Mouse (Mus musculus) midbrain, embryonic 14.5 days (tissue): ENCODE measurements around the gene Ddx39. TPM values are rescaled to one million over a fixed set of nuclear protein-coding genes. Genes with fewer than 3 reads are reported as not detected.
A peak's percentile ranks its signal among the peaks of the same experiment; 100 is the strongest.

Experiments
- ATAC-seq: fragments of 200-750 bp; cut with Nextera tagmentation; 2 replicates; pipeline ENCODE4 v1.8.0; 2017; ENCODE audit warnings: moderate number of reproducible peaks, moderate library complexity; ENCODE audit not compliant: low FRiP score, low TSS enrichment
- DNase-seq: peaks from one replicate; pipeline ENCODE4 v3.0.0-alpha.2; 2015
- H3K27ac ChIP-seq: fragments of 300-500 bp; sonication (generic); replicated peaks from 2 replicates; pipeline ENCODE4 v1.5.1; 2014; ENCODE audit warnings: mild to moderate bottlenecking, low read depth, low read length, moderate library complexity
- H3K27me3 ChIP-seq: fragments of 300-500 bp; sonication (generic); 2 replicates; pipeline ENCODE4 v1.6.1; 2014; ENCODE audit warnings: low read length, control low read depth, mixed read lengths; ENCODE audit not compliant: control insufficient read depth, insufficient read depth
- H3K36me3 ChIP-seq: fragments of 300-500 bp; sonication (generic); 2 replicates; pipeline ENCODE4 v1.6.1; 2014; ENCODE audit warnings: low read length, control low read depth; ENCODE audit not compliant: control insufficient read depth, insufficient read depth
- H3K4me1 ChIP-seq: fragments of 300-500 bp; sonication (generic); 2 replicates; pipeline ENCODE4 v1.6.1; 2014; ENCODE audit warnings: mild to moderate bottlenecking, antibody characterized with exemption, low read length, control low read depth; ENCODE audit not compliant: control insufficient read depth, insufficient read depth
- H3K4me2 ChIP-seq: fragments of 300-500 bp; sonication (generic); 2 replicates; pipeline ENCODE4 v1.6.1; 2014; ENCODE audit warnings: mild to moderate bottlenecking, low read length, moderate library complexity
- H3K4me3 ChIP-seq: fragments of 300-500 bp; sonication (generic); replicated peaks from 2 replicates; pipeline ENCODE4 v1.5.1; 2014; ENCODE audit warnings: low read depth, low read length
- H3K9ac ChIP-seq: fragments of 300-500 bp; sonication (generic); replicated peaks from 2 replicates; pipeline ENCODE4 v1.6.1; 2014; ENCODE audit warnings: mild to moderate bottlenecking, low read length, moderate library complexity
- H3K9me3 ChIP-seq: fragments of 300-500 bp; sonication (generic); 2 replicates; pipeline ENCODE4 v1.6.1; 2016; ENCODE audit warnings: low read length, control low read depth, mixed read lengths; ENCODE audit not compliant: control insufficient read depth
- WGBS: fragments of 180-500 bp; shearing (Covaris S2); extraction: QIAGEN DNeasy Blood & Tissue Kit; methylation state at CpG from one replicate; pipeline ENCODE4 v1.1.7; 2014; 5-methylcytosine and 5-hydroxymethylcytosine counted together
- polyA plus RNA-seq: library from polyadenylated mRNA; unstranded; fragments of >200 nt; fragmentation: Nextera tagmentation; extraction: Ambion mirVana; gene quantifications from 2 replicates; pipeline ENCODE4 v1.2.1, GENCODE M21; 2014

The Ddx39 gene
- polyA plus RNA-seq, 1 experiment from 2014 or later: 113 TPM

GRCm38 (mm10) chr8:83738949-83739710 lies 24.2 kb downstream of the Ddx39 start:
- 78% methylated on average over 10 of the region's 10 CpGs for WGBS
- Histone ChIP-seq H3K36me3 (no peaks in the 10 kb centered on the region), H3K4me2 (no peak overlapping the region), H3K27ac (no peak overlapping the region), H3K4me1 (0 out of 2 replicates have a peak, but pooled peaks cover 8% of the 10 kb centered on the region), H3K4me3 (no peak overlapping the region), H3K27me3 (peaks cover 23% of the 10 kb centered on the region), H3K9ac (no peak overlapping the region), H3K9me3 (no peaks in the 10 kb centered on the region)
- DNase-seq (no peak), ATAC-seq (no peak)

GRCm38 (mm10) chr8:83739711-83740468 lies 24.9 kb downstream of the Ddx39 start:
- WGBS: 48% methylated on average over 8 of the region's 8 CpGs
- peak overlapping the region; percentile 7; the same call in 1 of the 2 replicates for H3K4me2 ChIP-seq
- no peaks in the 10 kb centered on the region for H3K9me3 ChIP-seq
- no peak overlapping the region for H3K27ac ChIP-seq
- DNase-seq (no peak), ATAC-seq (no peak)
- no peak overlapping the region for H3K4me3 ChIP-seq
- 0 out of 2 replicates have a peak, but pooled peaks cover 8% of the 10 kb centered on the region for H3K4me1 ChIP-seq
- no peaks in the 10 kb centered on the region for H3K36me3 ChIP-seq
- no peak overlapping the region for H3K9ac ChIP-seq
- H3K27me3 ChIP-seq: peaks cover 23% of the 10 kb centered on the region

GRCm38 (mm10) chr8:83740586-83740975 lies 25.6 kb downstream of the Ddx39 start:
- Histone ChIP-seq H3K36me3 (no peaks in the 10 kb centered on the region), H3K4me1 (0 out of 2 replicates have a peak, but pooled peaks cover 8% of the 10 kb centered on the region), H3K9ac (peak overlapping the region; percentile 40; the same call in 1 of the 2 replicates), H3K4me3 (peak overlapping the region; percentile 42), H3K27me3 (peaks cover 23% of the 10 kb centered on the region), H3K9me3 (no peaks in the 10 kb centered on the region), H3K27ac (no peak overlapping the region), H3K4me2 (peak overlapping the region; percentile 76)
- WGBS: 18% methylated on average over 3 of the region's 3 CpGs
- ATAC-seq (no peak), DNase-seq (no peak)

- peak; percentile 35 for DNase-seq
- Histone ChIP-seq H3K4me3 (peak within 1 kb of the TSS; percentile 42), H3K4me1 (0 out of 2 replicates have a peak, but pooled peaks cover 8% of the 10 kb centered on the region), H3K36me3 (no peaks in the 10 kb centered on the region), H3K9ac (peak within 1 kb of the TSS; percentile 40; the same call in 1 of the 2 replicates), H3K27me3 (peaks cover 23% of the 10 kb centered on the region), H3K27ac (no peak within 1 kb of the TSS), H3K9me3 (no peaks in the 10 kb centered on the region), H3K4me2 (peak within 1 kb of the TSS; percentile 76)
- WGBS: 2% methylated on average over 52 of the region's 56 CpGs
- no peak for ATAC-seq
Observed at GRCm38 (mm10) chr8:83740976-83741741, 26.2 kb downstream of the Ddx39 start, which contains the start of gene Adgre5. TSS of gene Adgre5 (minus strand) at chr8:83741326.

GRCm38 (mm10) chr8:83741849-83742655 lies 27.1 kb downstream of the Ddx39 start:
- Histone ChIP-seq H3K27me3 (peaks cover 23% of the 10 kb centered on the region), H3K4me1 (0 out of 2 replicates have a peak, but pooled peaks cover 8% of the 10 kb centered on the region), H3K9ac (no peak overlapping the region), H3K27ac (no peak overlapping the region), H3K36me3 (no peaks in the 10 kb centered on the region), H3K4me3 (no peak overlapping the region), H3K9me3 (no peaks in the 10 kb centered on the region), H3K4me2 (no peak overlapping the region; the same call in 1 of the 2 replicates)
- DNase-seq (no peak), ATAC-seq (no peak)
- WGBS: 76% methylated on average over 19 of the region's 19 CpGs

GRCm38 (mm10) chr8:83742968-83743367 lies 28.0 kb downstream of the Ddx39 start:
- H3K9ac ChIP-seq: no peak overlapping the region
- H3K4me2 ChIP-seq: no peak overlapping the region
- H3K9me3 ChIP-seq: no peaks in the 10 kb centered on the region
- H3K36me3 ChIP-seq: no peaks in the 10 kb centered on the region
- no peak for DNase-seq
- H3K4me1 ChIP-seq: peaks cover 11% of the 10 kb centered on the region; the same call in 1 of the 2 replicates
- H3K4me3 ChIP-seq: no peak overlapping the region
- no peak for ATAC-seq
- H3K27me3 ChIP-seq: peaks cover 23% of the 10 kb centered on the region
- no peak overlapping the region for H3K27ac ChIP-seq
- 95% methylated on average over 6 of the region's 6 CpGs for WGBS

DNA sequence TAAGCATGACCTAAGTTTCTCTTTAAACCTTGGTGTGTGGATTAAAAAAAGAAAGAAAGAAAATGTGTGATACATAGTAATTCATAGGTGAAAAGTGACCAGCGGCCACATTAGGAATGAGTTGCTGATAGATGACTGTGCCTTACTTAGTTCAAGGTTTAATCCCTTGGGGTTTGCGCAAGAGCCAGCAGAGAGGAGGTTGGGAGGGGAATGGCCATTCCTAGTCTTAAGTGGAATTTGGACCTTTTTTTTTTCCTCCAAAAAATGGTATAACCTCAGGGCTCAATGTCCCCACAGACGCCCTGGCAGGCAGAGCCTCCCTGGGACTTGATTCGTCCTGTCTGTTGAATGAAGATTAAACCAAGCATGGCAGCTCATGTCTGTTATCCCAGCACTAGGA lies 29.1 kb downstream of the Ddx39 start:
- ATAC-seq (no peak), DNase-seq (no peak)
- peaks cover 23% of the 10 kb centered on the region for H3K27me3 ChIP-seq
- no peak overlapping the region for H3K27ac ChIP-seq
- no peaks in the 10 kb centered on the region for H3K9me3 ChIP-seq
- H3K36me3 ChIP-seq: no peaks in the 10 kb centered on the region
- WGBS: 75% methylated on average over 4 of the region's 4 CpGs
- peaks cover 11% of the 10 kb centered on the region; the same call in 1 of the 2 replicates for H3K4me1 ChIP-seq
- H3K4me3 ChIP-seq: no peak overlapping the region
- H3K4me2 ChIP-seq: no peak overlapping the region
- no peak overlapping the region for H3K9ac ChIP-seq
